Mouse (Mus musculus) heart, adult 2 months (tissue): ENCODE data around the gene Phkg1.

Experiments used
- CTCF ChIP-seq: fragments of 200-600 bp; IDR thresholded peaks from 2 replicates; pipeline ENCODE4 v1.8.1; 2022; ENCODE audit warnings: antibody characterized with exemption, mild to moderate bottlenecking, moderate library complexity
- EP300 ChIP-seq: fragments of 200-500 bp; IDR thresholded peaks from 2 replicates; pipeline ENCODE4 v1.6.1; 2011; ENCODE audit warnings: low read depth, low read length, control low read depth; ENCODE audit not compliant: insufficient read depth
- POLR2A ChIP-seq: fragments of 200-500 bp; IDR thresholded peaks from 2 replicates; pipeline ENCODE4 v1.6.1; 2011; ENCODE audit warnings: mild to moderate bottlenecking, low read depth, low read length, control low read depth; ENCODE audit not compliant: insufficient read depth

DNA sequence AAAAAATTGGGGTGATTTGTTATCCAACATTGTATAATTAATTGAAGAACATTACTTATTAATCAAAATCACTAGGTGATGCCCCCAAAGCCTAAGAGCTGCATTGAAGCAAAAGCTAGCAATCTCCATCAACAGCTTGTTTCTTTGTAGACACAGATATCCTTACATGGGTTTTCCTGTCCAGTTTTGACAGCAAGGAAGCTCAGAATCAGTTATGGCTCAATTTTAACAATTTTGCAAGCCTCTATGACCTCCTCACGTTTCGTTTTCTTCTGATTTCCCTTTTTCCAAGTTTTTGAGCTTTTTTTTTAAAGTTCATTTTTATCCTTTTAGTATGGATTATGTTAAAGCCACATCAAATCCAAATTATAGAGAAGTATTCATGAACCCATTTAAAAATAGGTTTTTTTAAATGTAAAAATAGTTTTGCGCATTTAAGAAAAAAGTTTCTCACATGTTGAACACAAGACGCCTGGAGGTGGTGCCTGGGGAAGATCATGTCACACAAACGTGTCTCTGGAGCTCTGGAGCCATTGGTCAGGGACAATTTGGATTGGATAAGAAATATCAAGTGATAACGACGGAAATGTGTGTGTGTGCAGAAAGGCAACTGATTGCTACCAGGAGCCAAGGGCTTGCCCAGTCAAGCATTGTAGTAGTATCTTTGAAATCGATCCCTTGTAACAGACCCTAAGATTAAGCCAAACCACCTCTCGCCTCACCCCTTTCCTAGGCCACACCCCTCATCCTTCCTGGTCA is 42.6 kb upstream of the Phkg1 start:
- TF ChIP-seq POLR2A, result peak; percentile 63
- TF ChIP-seq CTCF, result no peak
- TF ChIP-seq EP300, result no peak
